Mouse (Mus musculus): Measurements from ENCODE around the gene Olfr1047. TPM values are rescaled to one million over a fixed set of nuclear protein-coding genes. Genes with fewer than 3 reads are reported as not detected.
"Not testable (repeated sequence)": the region's sequence is repeated elsewhere in the genome, so short reads cannot be mapped to it uniquely, and the experiment has no call there.

The Olfr1047 gene
- not detected in 2 replicates for polyA plus RNA-seq (2015; fragmentation: Nextera tagmentation; extraction: Ambion mirVana)

DNA sequence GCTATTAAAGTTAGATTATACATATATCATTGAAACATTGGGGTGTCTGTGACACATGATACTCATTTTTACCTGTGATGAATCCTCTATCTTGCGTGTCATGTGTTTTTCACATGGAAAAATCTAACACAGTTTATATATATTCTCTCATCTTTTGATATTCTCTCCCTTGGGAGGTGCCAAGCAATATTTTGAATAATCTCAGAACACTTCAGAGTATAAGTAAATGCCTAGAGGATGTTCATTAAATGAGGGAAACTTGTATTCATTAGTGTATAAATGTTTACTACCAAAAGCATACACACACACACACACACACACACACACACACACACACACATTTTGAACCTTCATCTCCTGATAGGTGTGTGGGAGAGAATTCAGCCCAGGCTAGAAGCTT is at the start of gene Olfr1047:
Gene Olfr1047, minus strand, starts transcription at position 101 of the 400 bp plus-strand sequence.
- Histone ChIP-seq H3K4me3 (replicated peaks) (no peak within 1 kb of the TSS), H3K4me2 (replicated peaks) (no peak within 1 kb of the TSS), H3K36me3 (no peaks in the 10 kb centered on the region), H3K9me3 (no peaks in the 10 kb centered on the region), H3K27ac (no peak within 1 kb of the TSS), H3K9ac (no peak within 1 kb of the TSS), H3K4me1 (replicated peaks) (no peaks in the 10 kb centered on the region), H3K27me3 (replicated peaks) (no peaks in the 10 kb centered on the region)
- 89% methylated on average over 1 of the region's 1 CpGs for WGBS
- ATAC-seq, result no peak

GRCm38 (mm10) chr2:86278988-86279387 is 47.8 kb upstream of the Olfr1047 start, which contains the start of gene Olfr1051:
Gene Olfr1051, minus strand, starts transcription at chr2:86279088.
- not testable (repeated sequence) for H3K4me1 ChIP-seq (replicated peaks); H3K4me2 ChIP-seq (replicated peaks); H3K9me3 ChIP-seq; H3K27ac ChIP-seq; H3K4me3 ChIP-seq (replicated peaks); H3K9ac ChIP-seq; ATAC-seq; H3K27me3 ChIP-seq (replicated peaks); H3K36me3 ChIP-seq

- H3K4me3 ChIP-seq (replicated peaks); H3K4me1 ChIP-seq (replicated peaks); H3K27ac ChIP-seq; H3K36me3 ChIP-seq; H3K4me2 ChIP-seq (replicated peaks); H3K27me3 ChIP-seq (replicated peaks); H3K9ac ChIP-seq; ATAC-seq; H3K9me3 ChIP-seq: not testable (repeated sequence)
Observed at GRCm38 (mm10) chr2:86258228-86258627, 27.0 kb upstream of the Olfr1047 start, which contains the start of gene Olfr1049. Gene Olfr1049, minus strand, starts transcription at chr2:86258328.

DNA sequence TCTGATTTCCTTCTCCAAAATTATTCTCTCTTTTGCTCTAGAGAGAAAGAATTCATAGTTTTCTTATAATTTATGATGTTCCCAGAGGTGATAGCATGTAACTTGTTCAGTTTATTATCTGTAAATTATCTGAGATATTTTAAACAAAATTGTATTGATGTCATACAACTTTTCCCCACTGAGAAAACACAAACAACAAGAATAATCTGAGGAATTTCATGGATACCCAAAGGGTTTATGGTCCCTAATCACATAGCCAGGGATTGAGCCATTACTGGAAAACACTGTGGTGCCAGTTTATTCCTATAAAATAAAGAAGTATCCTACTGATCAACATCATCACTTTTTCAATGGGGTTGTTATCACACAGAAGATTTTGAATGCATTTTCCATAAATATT is 9.0 kb upstream of the Olfr1047 start, which contains the start of gene Olfr1048:
Gene Olfr1048, minus strand, starts transcription at position 101 of the 400 bp plus-strand sequence.
- H3K4me1 ChIP-seq (replicated peaks), result no peaks in the 10 kb centered on the region
- H3K27ac ChIP-seq, result no peak within 1 kb of the TSS
- no peak within 1 kb of the TSS for H3K9ac ChIP-seq

DNA sequence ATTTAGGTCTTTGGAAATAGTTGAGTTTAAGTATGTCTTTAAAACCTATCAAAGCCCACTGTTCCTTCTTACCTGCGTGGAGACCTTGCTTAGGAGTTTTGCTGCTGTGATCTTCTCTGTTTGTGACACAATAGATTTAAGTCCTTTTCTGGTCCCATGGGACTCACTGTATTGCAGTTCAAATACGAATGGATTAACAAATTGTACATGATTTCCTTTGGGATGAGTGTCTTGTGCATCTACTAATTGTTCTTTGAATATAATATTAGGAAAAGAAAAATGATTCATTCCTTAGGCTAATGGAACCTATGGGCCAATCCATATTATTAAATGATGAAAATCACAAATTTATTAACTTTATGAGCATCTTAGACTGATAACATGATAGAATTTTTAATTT is 12.0 kb downstream of the Olfr1047 start, which contains the start of gene Olfr1046:
Gene Olfr1046, minus strand, starts transcription at position 101 of the 400 bp plus-strand sequence.
- Histone ChIP-seq H3K36me3 (no peaks in the 10 kb centered on the region), H3K27ac (no peak within 1 kb of the TSS), H3K4me2 (replicated peaks) (no peak within 1 kb of the TSS), H3K9ac (no peak within 1 kb of the TSS), H3K4me1 (replicated peaks) (no peaks in the 10 kb centered on the region), H3K27me3 (replicated peaks) (no peaks in the 10 kb centered on the region), H3K4me3 (replicated peaks) (no peak within 1 kb of the TSS), H3K9me3 (no peaks in the 10 kb centered on the region)
- WGBS, result 74% methylated on average over 2 of the region's 2 CpGs
- no peak for ATAC-seq

More for the DNA sequence above, 9.0 kb upstream of the Olfr1047 start, which contains the start of gene Olfr1048:
- ATAC-seq, result no peak
- Histone ChIP-seq H3K36me3 (no peaks in the 10 kb centered on the region), H3K9me3 (no peaks in the 10 kb centered on the region), H3K4me2 (replicated peaks) (no peak within 1 kb of the TSS), H3K4me3 (replicated peaks) (no peak within 1 kb of the TSS), H3K27me3 (replicated peaks) (no peaks in the 10 kb centered on the region)

DNA sequence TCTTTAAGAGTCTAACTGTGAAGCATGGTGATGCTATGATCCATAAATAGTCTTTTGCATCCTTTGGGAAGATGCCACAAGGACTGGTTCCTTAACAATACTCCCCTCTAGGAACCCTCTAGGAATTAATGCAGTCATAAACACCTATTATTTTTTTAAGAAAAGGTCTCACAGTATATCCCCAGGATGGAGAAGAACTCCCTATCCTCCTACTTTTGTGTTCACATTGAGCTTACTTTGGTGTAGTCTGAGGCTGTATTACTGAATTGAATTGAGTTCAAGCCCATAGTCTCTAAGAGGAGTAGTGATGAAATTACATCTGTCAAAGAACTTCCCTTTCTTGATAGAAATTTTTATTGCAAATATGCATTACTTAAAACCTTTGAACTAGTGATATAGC is 28.3 kb downstream of the Olfr1047 start, which contains the start of gene Olfr1045:
Gene Olfr1045, minus strand, starts transcription at position 101 of the 400 bp plus-strand sequence.
- Histone ChIP-seq H3K9me3 (no peaks in the 10 kb centered on the region), H3K9ac (no peak within 1 kb of the TSS), H3K4me3 (replicated peaks) (no peak within 1 kb of the TSS), H3K4me2 (replicated peaks) (no peak within 1 kb of the TSS), H3K27ac (no peak within 1 kb of the TSS), H3K36me3 (no peaks in the 10 kb centered on the region), H3K27me3 (replicated peaks) (no peaks in the 10 kb centered on the region), H3K4me1 (replicated peaks) (no peaks in the 10 kb centered on the region)
- no peak for ATAC-seq

DNA sequence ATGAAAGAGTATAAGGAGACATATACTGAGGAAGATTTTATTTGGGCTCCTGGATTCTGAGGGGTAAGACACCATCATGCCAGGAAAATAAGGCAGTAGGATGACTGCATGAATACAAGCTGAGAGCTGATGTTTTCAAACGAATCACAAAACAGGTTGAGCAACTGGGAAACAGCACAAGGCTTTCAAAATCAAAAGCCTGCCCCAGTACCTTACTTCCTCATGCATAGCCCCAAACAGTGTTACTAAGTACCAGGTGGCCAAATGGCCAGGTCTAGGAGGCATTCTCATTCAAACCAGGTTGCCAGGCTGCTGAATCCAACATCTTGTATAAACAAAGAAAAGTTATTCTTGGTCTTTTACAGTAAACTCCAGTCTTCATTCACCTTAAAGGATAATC is 35.3 kb downstream of the Olfr1047 start:
- Histone ChIP-seq H3K4me1 (replicated peaks) (no peaks in the 10 kb centered on the region), H3K9ac (no peak overlapping the region), H3K4me3 (replicated peaks) (no peak overlapping the region), H3K4me2 (replicated peaks) (no peak overlapping the region), H3K27ac (no peak overlapping the region), H3K9me3 (no peaks in the 10 kb centered on the region), H3K36me3 (no peaks in the 10 kb centered on the region), H3K27me3 (replicated peaks) (no peaks in the 10 kb centered on the region)
- WGBS, result 46% methylated on average over 1 of the region's 1 CpGs
- no peak for ATAC-seq

GRCm38 (mm10) chr2:86185583-86185982 is 45.6 kb downstream of the Olfr1047 start, which contains the start of gene Olfr52:
Gene Olfr52, minus strand, starts transcription at chr2:86185683.
- Histone ChIP-seq H3K9ac (no peak within 1 kb of the TSS), H3K4me3 (replicated peaks) (no peak within 1 kb of the TSS), H3K4me1 (replicated peaks) (no peaks in the 10 kb centered on the region), H3K9me3 (no peaks in the 10 kb centered on the region), H3K4me2 (replicated peaks) (no peak within 1 kb of the TSS), H3K27me3 (replicated peaks) (no peaks in the 10 kb centered on the region), H3K27ac (no peak within 1 kb of the TSS), H3K36me3 (no peaks in the 10 kb centered on the region)
- no peak for ATAC-seq

DNA sequence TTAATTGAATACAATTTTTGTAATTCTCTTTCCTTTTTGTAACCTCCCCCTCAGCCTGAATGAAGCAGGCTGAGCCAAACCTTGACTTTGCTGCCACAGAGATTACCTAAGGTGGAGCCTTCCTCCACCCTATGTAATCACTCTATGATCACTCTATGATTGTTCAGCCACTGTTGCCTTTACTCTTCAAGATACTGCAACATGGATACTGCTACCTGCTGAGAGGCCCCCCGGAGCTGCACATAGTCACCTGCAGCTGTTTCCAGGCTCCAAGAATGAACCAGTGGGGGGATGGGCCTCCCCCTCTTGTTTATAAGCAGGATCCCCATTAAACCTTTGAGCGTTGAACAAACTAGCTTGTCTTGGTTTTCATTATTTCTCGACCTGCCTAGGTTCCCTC is 51.3 kb downstream of the Olfr1047 start:
- ATAC-seq, result no peak
- Histone ChIP-seq H3K4me2 (replicated peaks) (no peak overlapping the region), H3K9ac (no peak overlapping the region), H3K4me1 (replicated peaks) (no peaks in the 10 kb centered on the region), H3K27ac (no peak overlapping the region), H3K9me3 (no peaks in the 10 kb centered on the region), H3K4me3 (replicated peaks) (no peak overlapping the region), H3K27me3 (replicated peaks) (no peaks in the 10 kb centered on the region), H3K36me3 (no peaks in the 10 kb centered on the region)
- WGBS, result 76% methylated on average over 3 of the region's 3 CpGs

GRCm38 (mm10) chr2:86177720-86178119 is 53.5 kb downstream of the Olfr1047 start, which contains the start of gene Olfr1044:
Gene Olfr1044, minus strand, starts transcription at chr2:86177820.
- H3K9me3 ChIP-seq, result no peaks in the 10 kb centered on the region
- H3K36me3 ChIP-seq, result no peaks in the 10 kb centered on the region
- H3K4me2 ChIP-seq (replicated peaks), result no peak within 1 kb of the TSS

More at GRCm38 (mm10) chr2:86177720-86178119, 53.5 kb downstream of the Olfr1047 start, which contains the start of gene Olfr1044:
- Histone ChIP-seq H3K4me1 (replicated peaks) (no peaks in the 10 kb centered on the region), H3K4me3 (replicated peaks) (no peak within 1 kb of the TSS), H3K27ac (no peak within 1 kb of the TSS), H3K27me3 (replicated peaks) (no peaks in the 10 kb centered on the region), H3K9ac (no peak within 1 kb of the TSS)
- no peak for ATAC-seq

Other genes starting within 250 kb of the Olfr1047 start
- gene Olfr1031, start 241.1 kb downstream of the Olfr1047 start, polyA plus RNA-seq (2015; fragmentation: Nextera tagmentation; extraction: Ambion mirVana), result not detected in 2 replicates
- not detected in 2 replicates for gene Olfr1032, start 225.9 kb downstream of the Olfr1047 start, polyA plus RNA-seq (2015; fragmentation: Nextera tagmentation; extraction: Ambion mirVana)
- 2.8 and 3.4 TPM in 2 replicates for gene Olfr1033, start 210.8 kb downstream of the Olfr1047 start, polyA plus RNA-seq (2015; fragmentation: Nextera tagmentation; extraction: Ambion mirVana)
- 0.03 and 0.06 TPM in 2 replicates for gene Olfr1034, start 185.5 kb downstream of the Olfr1047 start, polyA plus RNA-seq (2015; fragmentation: Nextera tagmentation; extraction: Ambion mirVana)
- gene Olfr1036, start 157.4 kb downstream of the Olfr1047 start, polyA plus RNA-seq (2015; fragmentation: Nextera tagmentation; extraction: Ambion mirVana), result not detected in 2 replicates
- not detected in 2 replicates for gene Olfr1037, start 144.0 kb downstream of the Olfr1047 start, polyA plus RNA-seq (2015; fragmentation: Nextera tagmentation; extraction: Ambion mirVana)
- gene Olfr1039, start 95.5 kb downstream of the Olfr1047 start, polyA plus RNA-seq (2015; fragmentation: Nextera tagmentation; extraction: Ambion mirVana), result not detected in 2 replicates
- gene Olfr1040, start 84.7 kb downstream of the Olfr1047 start, polyA plus RNA-seq (2015; fragmentation: Nextera tagmentation; extraction: Ambion mirVana), result not detected in 2 replicates
- gene Olfr1042, start 69.6 kb downstream of the Olfr1047 start, polyA plus RNA-seq (2015; fragmentation: Nextera tagmentation; extraction: Ambion mirVana), result not detected in 2 replicates
- gene Olfr1043, start 63.9 kb downstream of the Olfr1047 start, polyA plus RNA-seq (2015; fragmentation: Nextera tagmentation; extraction: Ambion mirVana), result not detected in 2 replicates
- not detected in 2 replicates for gene Olfr1044, start 53.6 kb downstream of the Olfr1047 start, polyA plus RNA-seq (2015; fragmentation: Nextera tagmentation; extraction: Ambion mirVana)
- not detected in 2 replicates for gene Olfr52, start 45.7 kb downstream of the Olfr1047 start, polyA plus RNA-seq (2015; fragmentation: Nextera tagmentation; extraction: Ambion mirVana)
- gene Olfr1045, start 28.4 kb downstream of the Olfr1047 start, polyA plus RNA-seq (2015; fragmentation: Nextera tagmentation; extraction: Ambion mirVana), result not detected in 2 replicates
- gene Olfr1046, start 12.1 kb downstream of the Olfr1047 start, polyA plus RNA-seq (2015; fragmentation: Nextera tagmentation; extraction: Ambion mirVana), result not detected in 2 replicates
- gene Olfr1048, start 8.9 kb upstream of the Olfr1047 start, polyA plus RNA-seq (2015; fragmentation: Nextera tagmentation; extraction: Ambion mirVana), result not detected in 2 replicates
- gene Olfr1049, start 26.9 kb upstream of the Olfr1047 start, polyA plus RNA-seq (2015; fragmentation: Nextera tagmentation; extraction: Ambion mirVana), result not detected in 2 replicates
- gene Olfr1051, start 47.7 kb upstream of the Olfr1047 start, polyA plus RNA-seq (2015; fragmentation: Nextera tagmentation; extraction: Ambion mirVana), result not detected in 2 replicates
- not detected in 2 replicates for gene Olfr1052, start 61.1 kb upstream of the Olfr1047 start, polyA plus RNA-seq (2015; fragmentation: Nextera tagmentation; extraction: Ambion mirVana)
- gene Olfr1053, start 83.9 kb upstream of the Olfr1047 start, polyA plus RNA-seq (2015; fragmentation: Nextera tagmentation; extraction: Ambion mirVana), result not detected in 2 replicates
- not detected in 2 replicates for gene Olfr1054, start 104.0 kb upstream of the Olfr1047 start, polyA plus RNA-seq (2015; fragmentation: Nextera tagmentation; extraction: Ambion mirVana)
- gene Olfr1055, start 118.9 kb upstream of the Olfr1047 start, polyA plus RNA-seq (2015; fragmentation: Nextera tagmentation; extraction: Ambion mirVana), result not detected in 2 replicates
- not detected in 2 replicates for gene Olfr1056, start 131.1 kb upstream of the Olfr1047 start, polyA plus RNA-seq (2015; fragmentation: Nextera tagmentation; extraction: Ambion mirVana)
- not detected in 2 replicates for gene Olfr1057, start 147.0 kb upstream of the Olfr1047 start, polyA plus RNA-seq (2015; fragmentation: Nextera tagmentation; extraction: Ambion mirVana)
- gene Olfr1058, start 157.2 kb upstream of the Olfr1047 start, polyA plus RNA-seq (2015; fragmentation: Nextera tagmentation; extraction: Ambion mirVana), result not detected in 2 replicates
- gene Olfr1061, start 182.6 kb upstream of the Olfr1047 start, polyA plus RNA-seq (2015; fragmentation: Nextera tagmentation; extraction: Ambion mirVana), result not detected in 2 replicates
- not detected in 2 replicates for gene Olfr1062, start 195.3 kb upstream of the Olfr1047 start, polyA plus RNA-seq (2015; fragmentation: Nextera tagmentation; extraction: Ambion mirVana)
- not detected in 2 replicates for gene Olfr1065, start 219.2 kb upstream of the Olfr1047 start, polyA plus RNA-seq (2015; fragmentation: Nextera tagmentation; extraction: Ambion mirVana)
- gene Olfr1066, start 224.9 kb upstream of the Olfr1047 start, polyA plus RNA-seq (2015; fragmentation: Nextera tagmentation; extraction: Ambion mirVana), result not detected in 2 replicates